Mouse (Mus musculus) heart, postnatal 0 days (tissue): ENCODE data around the gene Vmn1r42.

Experiments used
- CTCF ChIP-seq: IDR thresholded peaks from 2 replicates; pipeline ENCODE4 v1.5.1; 2016; ENCODE audit warnings: antibody characterized with exemption, control low read depth, low read depth
- EP300 ChIP-seq: IDR thresholded peaks from 2 replicates; pipeline ENCODE4 v1.6.1; 2016; ENCODE audit warnings: antibody characterized with exemption, low read depth

GRCm38 (mm10) chr6:89863792-89864191, 12.4 kb downstream of the Vmn1r42 start:
- TF ChIP-seq EP300 = no peak
- TF ChIP-seq CTCF = no peak
